Mouse (Mus musculus): ENCODE measurements around the gene Phc2.

Gene Phc2

GRCm38 (mm10) chr4:128782645-128783044 lies 128.1 kb downstream of the Phc2 start:
- no peak for DNase-seq (ENCODE audit: low read depth)

DNA sequence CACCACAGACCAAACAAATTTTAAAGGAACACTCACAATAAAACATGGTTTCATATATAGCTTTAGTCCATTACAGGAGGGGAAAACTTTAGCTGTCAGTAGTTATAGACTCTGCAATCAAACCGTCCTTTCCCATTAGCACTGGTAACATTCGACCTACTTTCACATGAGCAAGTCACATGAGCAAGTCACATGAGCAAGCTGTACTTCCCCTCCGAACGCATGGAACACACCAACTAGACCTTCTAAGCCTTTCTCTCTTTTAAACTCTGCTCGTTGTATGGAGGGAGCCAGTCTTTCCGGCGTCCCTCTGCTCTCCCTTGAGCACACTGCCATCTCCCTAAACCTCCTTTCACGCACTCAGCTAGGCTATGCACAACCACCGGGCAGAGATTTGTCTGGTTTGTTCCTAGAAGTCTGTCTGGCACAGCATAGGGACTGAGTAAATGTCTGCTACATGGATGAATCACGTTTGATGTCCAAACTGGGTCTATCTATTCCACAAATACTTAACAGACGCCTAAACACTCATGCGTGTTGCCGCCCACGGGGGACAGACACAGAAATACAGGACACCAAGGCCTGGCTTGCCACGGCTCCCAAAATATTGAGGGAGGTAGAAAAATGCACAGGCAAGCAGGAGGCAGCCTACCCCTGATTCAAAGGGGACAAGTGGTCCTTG lies 130.6 kb downstream of the Phc2 start:
- no peak for DNase-seq (ENCODE audit: low read depth)

- no peak for DNase-seq (ENCODE audit: low read depth)
These were observed 131.6 kb downstream of the Phc2 start for GRCm38 (mm10) chr4:128785921-128786654.

DNA sequence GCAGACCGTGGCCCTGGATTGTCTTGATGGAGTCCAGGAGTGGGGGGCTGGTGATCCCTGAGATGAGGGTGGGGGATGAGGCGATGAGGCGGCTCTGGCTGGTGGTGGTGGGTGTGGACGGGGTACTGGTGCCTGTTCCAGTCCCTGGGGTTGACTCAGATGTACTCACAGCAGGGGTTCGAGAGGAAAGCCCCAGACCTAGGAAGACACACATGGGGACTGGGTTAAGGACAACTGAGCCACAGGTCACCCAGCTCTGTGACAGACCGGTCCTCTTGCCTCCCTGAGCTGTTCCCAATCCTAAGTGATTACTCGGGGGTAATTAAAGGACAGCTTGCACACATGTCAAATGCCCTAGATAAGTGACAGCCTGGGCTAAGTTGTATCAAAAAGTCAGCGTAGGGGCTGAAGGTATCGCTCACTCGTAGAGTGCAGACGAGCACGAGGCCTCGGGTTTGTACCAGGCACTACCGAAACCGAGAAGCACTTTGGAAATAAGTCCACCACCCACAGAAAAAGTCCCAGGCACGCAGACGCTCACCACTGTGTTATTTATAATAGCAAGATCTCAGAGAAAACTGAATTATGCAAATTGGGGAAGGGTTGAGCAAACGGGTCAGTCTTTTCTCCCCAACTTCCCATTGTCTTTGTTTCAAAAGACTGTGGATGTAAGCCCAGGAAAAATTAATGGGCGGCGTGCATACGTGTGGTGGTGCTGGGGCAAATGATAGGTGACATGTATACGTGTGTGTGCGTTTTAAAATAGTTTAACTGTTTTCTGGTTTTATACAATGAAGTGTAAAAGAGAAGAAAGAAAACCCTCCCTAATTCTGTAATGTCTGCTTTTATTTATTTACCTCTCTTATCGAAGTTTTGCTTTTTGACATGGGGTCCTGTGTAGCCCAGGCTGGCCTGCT lies 132.8 kb downstream of the Phc2 start:
- no peak for DNase-seq (ENCODE audit: low read depth)

DNA sequence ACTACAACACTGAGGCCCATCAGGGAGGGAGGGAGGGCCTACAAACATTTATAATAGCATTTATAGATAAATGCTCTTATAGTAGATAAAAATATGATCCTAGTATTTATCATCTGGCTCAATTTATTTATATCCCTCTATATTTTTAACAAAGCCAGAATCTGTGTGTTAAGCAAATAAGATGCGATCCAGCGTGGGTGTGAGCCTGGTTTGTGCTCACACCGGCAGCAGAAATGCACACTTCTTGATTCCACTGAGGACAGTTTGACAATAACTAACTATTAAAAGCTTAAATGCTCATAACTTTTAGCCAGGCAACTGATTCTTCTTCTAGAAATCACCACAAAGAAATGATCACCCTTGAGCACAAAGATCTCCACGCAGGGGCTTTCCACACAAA lies 133.6 kb downstream of the Phc2 start:
- no peak for DNase-seq (ENCODE audit: low read depth)

GRCm38 (mm10) chr4:128789646-128790045 lies 135.1 kb downstream of the Phc2 start:
- no peak for DNase-seq (ENCODE audit: low read depth)

- DNase-seq (ENCODE audit: low read depth), result no peak
These were observed 139.2 kb downstream of the Phc2 start for GRCm38 (mm10) chr4:128793710-128794109.

- no peak for DNase-seq (ENCODE audit: low read depth)
These were observed 139.7 kb downstream of the Phc2 start for GRCm38 (mm10) chr4:128794198-128794597.

DNA sequence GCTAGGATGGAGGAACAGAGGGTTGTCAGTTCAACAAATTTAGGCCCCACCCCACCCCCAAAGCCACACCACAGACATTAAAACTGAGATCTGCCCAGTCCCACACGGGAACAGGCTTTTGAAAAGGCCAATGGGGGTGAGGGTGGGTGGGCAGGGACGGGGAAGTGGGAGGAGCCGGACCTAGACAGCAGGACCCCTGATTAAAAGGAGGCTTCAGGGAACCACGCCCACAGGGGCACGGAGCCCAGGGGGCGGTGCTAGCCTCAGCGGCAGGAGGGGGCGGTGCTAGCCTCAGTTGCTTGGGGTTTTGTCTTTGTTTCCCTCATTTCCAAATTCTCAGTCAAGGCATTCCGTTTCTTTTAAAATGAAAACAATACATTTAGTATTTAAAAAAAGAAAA lies 141.1 kb downstream of the Phc2 start:
- DNase-seq (ENCODE audit: low read depth), result no peak

DNA sequence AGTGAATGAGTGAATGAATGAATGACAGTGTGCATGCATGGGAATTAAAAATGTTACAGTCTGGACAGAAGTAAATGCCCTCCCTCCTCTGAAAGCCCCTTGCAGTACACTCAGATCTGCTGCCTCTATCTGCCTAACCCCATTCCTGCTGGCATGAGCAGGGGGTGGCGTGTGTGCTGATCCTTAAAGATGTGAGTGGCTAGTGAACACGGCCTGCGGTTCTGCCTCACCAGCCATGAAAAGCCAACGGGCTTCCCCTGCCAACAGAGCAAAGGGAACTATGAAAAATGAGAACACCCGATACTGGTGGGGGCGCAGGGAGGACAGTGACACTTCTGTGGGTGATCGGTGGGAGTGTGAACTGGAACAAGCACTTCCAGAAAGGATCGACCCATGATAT lies 142.3 kb downstream of the Phc2 start:
- DNase-seq (ENCODE audit: low read depth), result no peak

DNA sequence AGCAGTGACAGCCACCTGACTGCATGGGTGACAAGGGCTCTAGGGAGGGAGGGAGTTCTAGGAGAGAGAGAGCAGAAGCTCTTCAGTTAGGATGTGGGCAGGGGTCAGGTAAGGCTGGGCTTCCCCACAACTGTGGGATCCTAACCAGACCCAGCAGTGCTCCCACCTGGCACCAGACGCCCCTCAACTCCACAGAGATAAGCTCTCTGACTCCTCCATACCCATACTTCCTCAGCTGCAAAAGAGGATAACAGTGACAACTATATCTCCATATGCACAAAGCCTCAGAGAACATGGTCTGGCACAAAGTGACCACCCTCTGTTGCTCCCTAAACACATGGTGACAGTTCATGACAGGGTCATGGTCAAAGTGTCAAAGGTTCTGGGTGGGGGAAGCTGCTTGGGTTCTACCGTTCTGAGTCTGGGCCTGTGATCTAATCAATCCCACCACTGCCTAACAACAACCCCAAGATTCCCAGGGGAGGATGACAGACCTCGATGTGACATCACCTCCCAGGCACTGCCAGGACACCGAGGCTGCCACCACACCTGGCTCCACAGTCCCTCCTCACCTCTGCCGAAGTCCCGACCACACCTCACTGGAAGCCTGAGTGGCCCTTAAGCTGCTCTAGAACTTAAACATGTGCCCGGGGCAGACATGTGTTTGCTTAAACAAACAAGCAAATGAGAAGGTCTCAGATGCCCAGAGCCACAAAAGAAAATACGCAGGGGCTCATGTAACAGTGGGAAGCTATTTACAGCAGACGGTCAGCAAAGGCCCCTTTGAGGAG lies 147.4 kb downstream of the Phc2 start:
- DNase-seq (ENCODE audit: low read depth), result no peak
